Mouse (Mus musculus): ENCODE results near the gene Atp5h. TPM values are rescaled to one million over a fixed set of nuclear protein-coding genes. Genes with fewer than 3 reads are reported as not detected.
"Not testable (repeated sequence)": the region's sequence is repeated elsewhere in the genome, so short reads cannot be mapped to it uniquely, and the experiment has no call there.

The Atp5h gene
- total RNA-seq, 2 experiments from 2014 or later = 2,312 to 2,343 TPM

DNA sequence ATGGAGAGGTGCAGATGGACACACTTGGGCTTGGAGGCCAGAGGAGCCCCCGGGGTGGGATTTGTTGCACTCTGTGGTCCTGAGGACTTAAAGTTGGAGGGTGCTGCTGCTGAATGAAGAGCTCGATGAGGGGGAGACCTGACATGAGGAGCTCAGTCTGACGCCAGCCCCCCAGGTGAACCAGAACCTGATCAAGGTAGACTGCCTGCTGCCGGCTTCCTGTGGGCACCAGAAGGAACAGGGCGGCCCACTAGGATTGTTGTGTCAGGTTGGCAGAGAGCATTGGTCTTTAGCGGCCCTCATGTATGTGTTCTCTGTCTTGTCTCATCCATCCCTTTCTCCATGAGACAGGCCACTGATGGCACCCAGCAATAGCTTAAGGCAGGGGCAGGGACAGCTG is 14.0 kb downstream of the Atp5h start:
- no peak for DNase-seq (ENCODE audit: low spot score)
- intact Hi-C loops (cut with DNase I) = no loop called here

DNA sequence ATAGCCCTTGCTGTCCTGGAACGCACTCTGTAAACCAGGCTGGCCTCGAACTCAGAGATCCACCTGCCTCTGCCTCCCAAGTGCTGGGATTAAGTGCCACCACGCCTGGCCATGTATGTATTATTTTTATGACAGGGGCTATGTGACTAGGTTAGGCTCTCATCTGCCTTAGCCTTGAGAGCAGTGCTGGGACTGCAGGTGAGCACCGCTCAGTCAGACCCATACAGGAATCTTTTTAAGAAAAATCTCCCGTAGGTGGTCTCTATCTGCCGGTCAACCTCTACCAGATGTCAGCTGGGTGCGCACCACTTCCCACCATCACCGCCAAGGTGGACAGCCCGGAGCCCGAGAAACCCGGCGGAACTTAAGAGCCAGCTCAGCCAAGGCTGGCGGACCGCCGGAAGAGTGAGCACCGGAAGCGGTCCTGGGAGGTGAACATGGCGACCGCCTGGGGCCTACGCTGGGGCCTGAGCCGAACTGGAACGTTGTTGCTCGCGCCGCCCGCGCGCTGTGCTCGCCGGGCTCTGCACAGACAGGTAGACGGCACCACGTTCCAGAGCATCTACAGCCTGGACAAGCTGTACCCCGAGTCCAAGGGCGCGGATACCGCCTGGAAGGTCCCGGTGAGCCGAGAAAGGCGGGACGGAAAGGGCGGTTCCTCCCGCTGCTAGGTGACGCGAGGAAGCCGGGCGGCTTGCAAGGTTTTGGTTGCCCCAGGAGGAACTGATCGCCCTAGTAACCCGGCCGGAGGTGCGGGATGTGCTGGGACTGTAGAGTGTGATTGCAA is 16.2 kb downstream of the Atp5h start, which contains the start of gene Mrpl58:
Mrpl58 (plus strand) TSS at position 415 of the 787 bp plus-strand sequence.
- peak; percentile 77 for DNase-seq (ENCODE audit: low spot score)
- intact Hi-C loops (cut with DNase I) = no loop called here

DNA sequence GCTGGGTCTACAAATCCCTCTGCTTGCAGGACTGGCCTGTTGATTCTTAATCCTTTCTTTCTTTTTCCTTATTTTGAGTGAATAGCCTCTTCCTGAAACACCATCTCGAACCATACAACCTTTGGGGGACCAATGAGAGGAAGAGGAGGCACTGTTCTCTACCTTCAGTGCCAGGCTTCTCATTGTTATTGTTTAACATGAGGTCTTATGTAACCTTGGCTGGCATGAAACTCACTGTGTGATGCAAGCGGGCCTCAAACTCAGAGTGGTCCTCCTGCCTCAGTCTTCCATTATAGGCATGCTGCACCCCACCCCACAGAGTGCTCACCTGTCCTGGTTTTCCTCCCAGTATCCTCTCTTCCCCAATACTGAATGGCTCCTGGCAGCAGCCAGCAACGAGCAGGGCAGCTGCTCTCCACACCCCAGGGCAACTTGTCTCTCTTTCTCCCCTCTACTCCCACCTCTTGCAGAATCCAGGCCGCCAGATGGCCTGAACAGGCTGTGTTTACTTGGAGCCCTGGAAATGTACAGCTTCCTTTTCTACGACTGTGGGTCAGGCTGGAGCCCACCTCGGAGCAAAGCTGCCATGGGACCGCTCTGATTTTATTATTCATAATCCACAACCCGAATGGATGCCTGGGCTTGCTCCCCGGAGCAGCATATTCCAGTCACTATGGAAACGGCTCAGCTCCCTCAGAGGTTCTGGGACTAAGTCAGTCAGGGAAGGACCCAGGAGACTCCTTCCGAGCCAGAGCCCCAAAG is 19.0 kb downstream of the Atp5h start:
- intact Hi-C loops (cut with DNase I) = no loop called here
- no peak for DNase-seq (ENCODE audit: low spot score)

DNA sequence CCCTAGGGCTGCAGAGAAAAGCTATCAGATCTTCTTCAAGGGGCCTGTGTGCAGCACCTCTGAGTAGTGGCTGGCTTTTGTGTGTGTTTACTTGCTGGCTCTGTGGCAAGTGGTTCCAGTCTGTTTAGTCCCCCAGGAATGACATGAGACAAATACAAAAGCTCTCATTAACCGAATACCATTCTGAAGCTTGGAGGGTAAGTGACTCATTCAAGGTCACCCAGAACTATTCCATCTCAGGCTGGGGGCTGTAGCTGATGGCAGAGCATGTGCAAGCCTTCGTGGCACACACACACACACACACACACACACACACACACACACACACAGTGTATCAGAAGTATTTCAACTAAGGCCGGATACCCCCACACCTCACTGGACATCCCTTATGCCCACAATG is 19.6 kb downstream of the Atp5h start:
- DNase-seq (ENCODE audit: low spot score) = no peak
- intact Hi-C loops (cut with DNase I) = no loop called here

DNA sequence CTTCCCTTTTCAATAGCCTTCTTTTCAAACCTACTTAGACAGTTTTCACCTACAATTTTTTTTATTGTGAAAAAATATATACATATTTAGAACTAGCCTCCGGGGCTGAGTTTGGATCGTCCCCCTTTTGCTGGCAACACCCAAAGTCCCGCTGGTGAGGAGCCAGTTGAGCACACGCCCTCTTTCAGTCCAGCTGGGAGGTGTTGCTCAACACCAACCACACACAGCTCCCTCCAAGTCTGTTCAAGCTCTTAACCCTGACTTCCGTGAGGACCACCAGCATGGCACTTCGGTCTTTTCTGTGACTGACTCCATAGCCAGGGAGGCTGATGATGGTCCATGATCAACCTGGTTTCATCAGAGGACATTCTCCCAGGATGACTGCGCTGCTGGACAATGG is 21.7 kb downstream of the Atp5h start:
- intact Hi-C loops (cut with DNase I) = no loop called here
- no peak for DNase-seq (ENCODE audit: low spot score)

DNA sequence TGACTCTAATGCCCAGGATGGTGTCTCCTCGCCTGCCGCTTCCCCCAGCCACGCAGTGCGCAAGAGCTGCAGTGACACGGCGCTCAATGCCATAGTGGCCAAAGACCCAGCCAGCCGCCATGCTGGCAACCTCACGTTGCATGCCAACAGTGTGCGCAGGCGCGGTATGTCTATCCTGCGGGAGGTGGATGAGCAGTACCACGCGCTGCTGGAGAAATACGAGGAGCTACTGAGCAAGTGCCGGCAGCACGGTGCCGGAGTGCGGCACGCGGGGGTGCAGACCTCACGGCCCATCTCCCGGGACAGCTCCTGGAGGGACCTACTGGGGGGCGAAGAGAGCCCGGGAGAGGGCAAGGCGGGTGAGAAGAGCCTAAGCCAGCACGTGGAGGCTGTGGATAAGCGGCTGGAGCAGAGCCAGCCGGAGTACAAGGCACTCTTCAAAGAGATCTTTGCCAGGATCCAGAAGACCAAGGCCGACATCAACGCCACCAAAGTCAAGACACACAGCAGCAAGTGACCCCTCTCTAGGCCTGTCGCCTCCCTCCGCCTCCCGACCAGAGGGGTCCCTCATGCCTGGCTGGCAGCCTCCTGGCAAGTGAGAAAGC is 25.9 kb downstream of the Atp5h start:
- DNase-seq (ENCODE audit: low spot score) = no peak
- intact Hi-C loops (cut with DNase I) = no loop called here

DNA sequence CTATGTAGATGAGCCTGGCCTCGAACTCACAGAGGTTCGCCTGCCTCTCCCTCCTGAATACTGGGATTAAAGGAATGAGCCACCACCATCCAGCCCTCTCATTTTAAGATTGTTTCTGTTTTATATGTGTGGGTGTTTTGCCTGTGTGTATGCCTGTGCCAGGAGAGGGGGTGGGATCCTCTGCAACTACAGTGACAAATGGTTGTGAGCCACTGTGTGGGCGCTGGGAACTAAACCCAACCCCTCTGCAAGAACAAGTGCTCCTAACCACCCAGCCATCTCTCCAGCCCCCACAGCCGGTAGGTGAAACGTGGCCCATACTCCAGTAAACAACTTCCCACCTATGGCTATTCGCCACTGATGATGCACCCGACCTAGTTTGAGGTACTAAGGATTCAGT is 28.4 kb downstream of the Atp5h start:
- intact Hi-C loops (cut with DNase I) = no loop called here
- no peak for DNase-seq (ENCODE audit: low spot score)

DNA sequence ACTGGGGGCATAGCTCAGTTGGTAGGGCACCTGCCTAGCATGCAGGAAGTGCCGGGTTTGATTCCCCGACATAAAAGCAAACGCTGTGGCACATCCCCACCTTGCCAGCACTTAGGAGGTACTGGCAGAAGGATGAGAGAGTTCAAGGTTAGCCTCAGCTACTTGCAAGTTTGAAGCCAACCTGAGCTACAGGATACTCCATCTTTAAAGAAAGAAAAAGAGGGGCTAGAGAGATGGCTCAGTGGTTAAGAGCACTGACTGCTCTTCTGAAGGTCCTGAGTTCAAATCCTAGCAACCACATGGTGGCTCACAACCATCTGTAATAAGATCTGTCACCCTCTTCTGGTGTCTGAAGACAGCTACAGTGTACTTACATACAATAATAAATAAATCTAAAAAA is 32.9 kb downstream of the Atp5h start:
- intact Hi-C loops (cut with DNase I); DNase-seq (ENCODE audit: low spot score): not testable (repeated sequence)

DNA sequence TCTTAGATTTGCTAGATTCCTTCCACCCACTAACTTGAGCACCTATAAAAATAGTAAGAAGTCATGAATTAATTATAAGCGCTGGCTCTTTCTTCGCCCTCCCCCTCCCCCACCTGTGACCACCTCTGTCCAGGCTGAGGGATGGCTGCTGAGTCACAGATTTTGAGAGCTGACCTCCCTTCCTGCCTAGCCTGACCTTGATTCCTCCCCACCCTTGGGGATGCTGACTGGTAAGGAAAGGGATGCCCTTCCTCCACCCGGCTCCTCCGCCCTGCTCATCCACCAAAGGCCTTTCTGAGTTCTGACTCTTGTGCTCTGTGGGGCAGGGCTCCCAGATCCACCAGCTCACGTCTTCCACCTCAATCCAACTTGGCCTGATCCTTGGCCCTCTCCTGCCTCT is 35.2 kb downstream of the Atp5h start:
- no peak for DNase-seq (ENCODE audit: low spot score)
- intact Hi-C loops (cut with DNase I) = no loop called here

DNA sequence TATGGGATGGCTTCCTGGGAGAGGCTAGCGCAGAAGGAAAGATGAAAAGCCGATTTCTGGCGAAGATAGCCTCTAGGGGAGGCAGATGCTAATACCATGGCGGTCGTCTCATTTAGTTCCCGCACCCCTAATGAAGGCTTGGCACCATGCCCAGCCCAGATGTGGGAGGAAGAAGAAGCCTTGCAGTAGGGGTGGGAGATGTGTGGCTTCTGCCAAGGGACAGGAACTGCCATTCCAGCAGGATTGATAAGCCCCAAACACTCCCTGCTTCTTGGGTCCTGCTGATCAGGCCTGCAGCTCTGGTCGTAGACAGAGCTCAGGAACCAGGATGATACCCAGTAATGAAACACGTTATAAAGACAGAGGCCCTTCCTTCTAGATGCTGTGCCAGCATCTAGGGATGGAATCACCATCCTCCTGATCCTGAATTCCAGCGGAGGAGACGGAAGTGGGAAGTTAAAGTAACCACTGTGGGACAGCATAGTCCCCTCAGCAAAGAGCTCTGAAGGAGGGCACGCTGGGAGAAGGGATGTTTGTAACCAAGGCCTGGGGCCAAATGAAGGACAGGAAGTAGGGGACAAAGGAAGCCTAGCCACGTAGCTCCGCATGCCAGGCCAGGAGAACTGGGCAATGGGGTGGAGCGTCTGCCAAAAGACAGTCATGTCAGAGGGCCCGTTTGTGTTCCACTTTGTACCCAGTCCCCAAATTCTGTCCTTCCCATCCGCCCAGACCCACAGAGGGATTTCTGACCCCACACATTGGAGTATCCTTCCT is 35.9 kb downstream of the Atp5h start:
- no peak for DNase-seq (ENCODE audit: low spot score)
- intact Hi-C loops (cut with DNase I) = no loop called here

DNA sequence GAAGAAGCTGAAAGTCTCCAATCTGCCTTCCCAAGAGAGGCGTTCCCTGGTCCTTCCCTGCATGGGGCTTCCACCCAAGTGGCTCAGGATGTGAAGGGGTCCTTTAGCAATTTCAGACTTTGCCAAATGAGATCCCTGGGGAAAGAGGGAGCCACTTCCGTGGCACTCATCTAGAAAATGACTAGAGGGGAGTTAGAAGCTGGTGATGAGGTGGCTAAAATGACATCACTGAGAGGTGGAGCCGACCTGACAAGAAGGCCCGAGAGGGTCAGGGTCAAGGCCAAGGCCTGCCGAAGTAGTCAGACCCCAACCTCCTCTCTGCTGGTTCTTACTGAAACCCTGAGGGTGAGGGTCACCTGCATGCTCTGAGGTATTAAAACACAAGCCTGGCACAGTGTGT is 36.9 kb downstream of the Atp5h start:
- intact Hi-C loops (cut with DNase I) = no loop called here
- no peak for DNase-seq (ENCODE audit: low spot score)

DNA sequence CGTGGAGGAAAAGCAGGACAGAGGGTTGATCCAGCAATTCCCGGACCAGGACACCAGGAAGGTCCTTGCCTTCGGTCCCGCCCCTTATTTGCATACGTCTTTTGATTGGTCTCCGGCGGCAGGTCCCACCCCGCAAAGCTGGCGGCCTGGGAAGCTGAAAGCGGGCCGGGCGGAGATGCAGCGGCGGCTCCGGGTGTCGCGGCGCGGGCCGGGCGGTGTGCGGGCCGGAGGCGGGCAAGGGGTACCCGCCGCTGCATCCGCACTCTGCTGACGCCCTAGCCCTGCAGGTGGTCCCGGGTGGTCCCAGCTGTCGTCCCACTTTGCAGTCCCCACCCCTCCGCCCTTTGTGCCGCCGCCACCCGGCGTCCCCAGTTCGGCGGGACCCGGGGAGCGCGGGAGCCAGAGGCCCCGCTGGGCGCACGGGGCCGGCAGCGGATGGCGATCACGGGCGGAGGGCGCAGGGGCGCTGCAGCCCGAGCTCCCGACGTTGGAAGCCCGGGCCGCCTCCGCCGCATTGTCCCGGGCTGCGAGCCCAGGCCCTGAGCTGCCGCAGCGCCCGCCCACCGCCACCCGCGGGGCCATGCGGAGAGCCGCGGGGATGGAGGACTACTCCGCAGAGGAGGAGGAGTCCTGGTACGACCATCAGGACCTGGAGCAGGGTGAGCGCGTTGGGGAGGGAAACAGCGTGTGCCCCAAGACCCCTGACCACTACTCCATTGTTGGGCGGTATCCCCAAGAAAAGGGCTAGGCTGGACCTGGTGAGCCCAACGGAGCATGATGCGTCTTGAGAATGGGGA is 37.8 kb downstream of the Atp5h start, which contains the start of gene Cdr2l:
Cdr2l (plus strand) TSS at position 174 of the 797 bp plus-strand sequence.
- intact Hi-C loops (cut with DNase I) = no loop called here
- DNase-seq (ENCODE audit: low spot score) = peak; percentile 89

DNA sequence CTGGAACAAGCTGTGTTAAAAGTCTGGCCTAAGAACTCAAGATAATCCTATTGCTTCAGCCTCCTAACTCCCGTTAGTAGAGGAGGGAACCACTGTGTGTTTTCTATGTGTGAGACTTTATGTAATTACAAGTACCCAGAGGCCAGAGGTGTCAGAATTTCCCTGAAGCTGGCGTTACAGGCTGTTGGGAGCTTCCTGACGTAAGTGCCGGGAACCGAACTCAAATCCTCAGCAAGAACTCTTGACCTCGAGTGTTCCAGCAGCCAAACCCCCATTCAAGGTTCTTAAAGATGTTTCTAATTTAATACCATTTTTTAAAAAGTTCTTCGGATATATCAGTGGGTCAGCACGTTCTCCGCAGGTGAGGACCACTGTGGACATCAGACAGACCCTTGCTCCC is 38.5 kb downstream of the Atp5h start:
- no peak for DNase-seq (ENCODE audit: low spot score)
- intact Hi-C loops (cut with DNase I) = no loop called here

DNA sequence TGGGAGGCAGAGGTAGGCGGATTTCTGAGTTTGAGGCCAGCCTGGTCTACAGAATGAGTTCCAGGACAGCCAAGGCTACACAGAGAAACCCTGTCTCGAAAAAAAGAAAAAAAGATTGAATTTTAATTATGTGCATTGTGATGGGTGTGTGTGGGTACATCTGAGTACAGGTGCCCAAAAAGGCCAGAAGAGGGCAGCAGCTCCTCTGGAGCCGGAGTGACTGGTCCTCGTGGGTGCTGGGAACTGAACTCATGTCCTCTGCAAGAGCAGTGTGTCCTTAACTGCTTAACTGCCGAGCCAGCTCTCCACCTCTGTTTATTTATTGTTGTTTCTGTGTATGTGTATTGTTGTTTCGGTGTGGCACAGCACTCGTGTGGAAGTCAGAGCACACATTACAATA is 41.9 kb downstream of the Atp5h start:
- intact Hi-C loops (cut with DNase I) = no loop called here
- no peak for DNase-seq (ENCODE audit: low spot score)

DNA sequence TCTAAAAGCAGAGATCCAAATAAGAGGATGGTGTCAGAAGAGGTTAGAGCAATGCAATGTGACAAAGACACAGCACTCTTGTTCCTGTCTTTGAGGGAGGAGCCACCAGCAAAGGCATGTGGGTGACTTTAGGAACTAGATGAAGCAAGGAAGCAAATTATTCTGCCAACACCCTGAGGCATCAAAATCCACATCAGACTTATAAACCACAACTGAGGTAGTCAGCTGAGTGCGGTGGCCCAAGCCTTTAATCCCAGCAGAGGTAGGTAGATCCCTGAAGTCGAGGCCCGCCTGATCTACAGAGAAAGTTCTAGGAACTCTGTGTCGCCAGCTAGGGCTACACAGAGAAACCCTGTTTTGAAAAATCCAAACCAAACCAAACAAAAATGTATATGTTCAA is 42.5 kb downstream of the Atp5h start:
- no peak for DNase-seq (ENCODE audit: low spot score)
- intact Hi-C loops (cut with DNase I) = no loop called here

DNA sequence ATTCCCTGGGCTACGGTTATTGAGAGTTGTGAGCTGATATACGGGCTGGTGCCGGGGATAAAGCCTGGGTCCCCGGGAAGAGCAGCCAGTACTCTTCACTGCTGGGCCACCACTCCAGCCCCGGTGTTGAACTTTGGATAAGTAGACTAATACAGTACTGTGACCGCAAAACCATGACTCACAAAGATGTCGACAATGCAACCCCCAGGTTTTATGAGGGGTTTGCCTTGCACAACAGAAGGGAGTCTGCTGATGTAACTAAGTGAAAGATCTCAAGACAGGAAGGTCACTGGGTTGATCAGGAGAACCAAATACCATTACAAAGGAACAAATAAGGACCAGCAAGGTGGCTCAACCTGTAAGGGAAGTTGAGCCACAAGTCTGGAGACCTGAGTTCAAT is 43.0 kb downstream of the Atp5h start:
- DNase-seq (ENCODE audit: low spot score) = no peak

DNA sequence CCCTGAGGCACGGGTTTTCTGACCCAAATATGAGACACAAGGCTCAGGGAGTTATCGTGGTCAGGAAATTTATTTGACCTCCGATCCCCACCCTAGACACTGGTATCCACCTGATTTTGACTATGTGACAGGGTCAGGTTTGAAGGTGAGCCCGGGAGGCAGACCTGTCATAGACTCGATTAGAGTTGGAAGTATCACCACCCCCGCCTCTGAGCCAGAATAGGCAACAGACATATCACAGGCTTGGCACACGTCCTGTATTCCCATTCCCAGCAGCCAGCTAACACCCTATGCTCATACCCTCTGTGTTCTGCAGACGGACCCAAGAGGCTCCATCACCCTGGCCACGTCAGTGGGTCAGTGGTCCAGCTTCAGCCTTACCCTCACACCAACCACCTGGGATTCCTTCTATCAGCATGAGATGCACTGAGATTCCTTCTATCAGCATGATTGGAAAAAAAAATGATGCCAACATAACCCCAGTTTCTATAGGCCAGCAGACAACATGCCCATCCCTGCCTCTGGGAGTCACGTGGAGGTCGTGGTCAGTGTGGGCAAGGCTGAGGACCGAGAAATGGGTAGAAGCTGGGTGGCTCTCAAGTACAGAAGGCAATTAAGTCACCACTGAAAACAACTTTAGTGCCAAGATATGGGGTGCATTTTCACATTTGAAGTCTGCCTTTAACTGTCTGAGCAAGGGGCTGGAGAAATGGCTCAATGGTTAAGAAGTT is 44.9 kb downstream of the Atp5h start:
- no peak for DNase-seq (ENCODE audit: low spot score)
- intact Hi-C loops (cut with DNase I) = no loop called here

More for the DNA sequence above, 43.0 kb downstream of the Atp5h start:
- intact Hi-C loops (cut with DNase I) = no loop called here

DNA sequence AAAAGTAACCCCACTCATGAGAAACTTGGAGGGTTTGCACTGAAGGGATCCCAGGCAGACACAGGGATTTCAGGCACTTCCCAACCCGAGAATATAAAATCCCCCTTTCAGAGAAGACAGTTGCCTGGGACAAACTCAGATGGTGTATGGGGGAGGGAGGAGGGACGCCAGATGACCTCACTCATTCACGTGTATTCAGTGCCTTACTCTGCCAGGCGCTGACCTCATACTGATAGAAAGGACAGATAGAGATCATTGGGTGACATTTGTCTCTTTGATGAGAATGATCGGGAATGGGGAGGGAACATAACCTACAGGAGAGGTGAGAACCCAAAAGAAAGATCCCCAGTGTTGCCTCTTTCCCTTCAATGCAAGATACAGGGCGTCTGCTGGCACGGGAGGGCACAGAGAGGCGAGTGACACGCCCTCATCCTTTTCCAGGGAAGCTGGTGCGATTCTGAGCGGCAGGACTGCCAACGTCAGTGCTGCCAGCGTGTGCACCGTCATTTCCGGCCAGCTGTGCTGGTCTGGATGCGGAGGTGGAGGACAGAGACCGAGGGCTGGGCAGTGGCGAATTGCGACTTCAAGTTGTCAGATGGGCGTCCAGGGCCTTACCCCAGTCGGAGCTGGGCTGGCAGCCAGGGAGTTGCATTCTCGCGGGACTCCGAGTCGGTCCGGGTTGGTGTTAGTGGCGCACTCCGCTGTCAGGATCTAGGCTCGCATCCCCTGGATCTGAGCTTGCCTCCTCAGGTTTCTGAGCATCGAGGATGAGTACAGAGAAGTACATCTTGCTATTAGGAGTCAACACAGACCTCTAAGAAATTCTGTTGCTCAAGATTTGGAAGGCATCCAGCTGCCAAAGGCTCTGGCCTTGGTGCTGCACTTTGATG is 45.7 kb downstream of the Atp5h start:
- peak; percentile 63 for DNase-seq (ENCODE audit: low spot score)
- intact Hi-C loops (cut with DNase I) = no loop called here

Data from heart, postnatal 25 days (tissue).